Mouse (Mus musculus) ES-E14 (cell line): ENCODE results near the gene A730071L15Rik.

ENCODE experiments used
- CHD2 ChIP-seq: IDR thresholded peaks from 2 replicates; pipeline ENCODE4 v1.6.1; 2014; ENCODE audit warnings: mild to moderate bottlenecking, low read depth, low read length, inconsistent platforms
- HCFC1 ChIP-seq: IDR thresholded peaks from 2 replicates; pipeline ENCODE4 v1.6.1; 2012; ENCODE audit warnings: low read length, inconsistent platforms, borderline replicate concordance; ENCODE audit not compliant: insufficient read depth
- MAFK ChIP-seq: IDR thresholded peaks from 2 replicates; pipeline ENCODE4 v1.6.1; 2014; ENCODE audit warnings: mild to moderate bottlenecking, low read depth, low read length, inconsistent platforms; ENCODE audit not compliant: insufficient read depth
- ZC3H11A ChIP-seq: IDR thresholded peaks from 2 replicates; pipeline ENCODE4 v1.6.1; 2012; ENCODE audit warnings: low read depth, mild to moderate bottlenecking, inconsistent platforms, low read length, borderline replicate concordance
- ZNF384 ChIP-seq: IDR thresholded peaks from 2 replicates; pipeline ENCODE4 v1.6.1; 2012; ENCODE audit warnings: low read depth, low read length, inconsistent platforms

GRCm38 (mm10) chr11:6230012-6230411 is 30.2 kb downstream of the A730071L15Rik start, which contains the start of gene Npc1l1:
- TF ChIP-seq ZNF384 (no peak), CHD2 (no peak), MAFK (no peak), ZC3H11A (no peak), HCFC1 (no peak)
